Mouse (Mus musculus): ENCODE data around the gene S100a2.

GRCm38 (mm10) chr3:90605736-90606135, 15.7 kb downstream of the S100a2 start:
- TF ChIP-seq CTCF (IDR thresholded peaks at IDR 0.05; ENCODE audit: low read depth, low read length), result no peak
- no peak for TF ChIP-seq POLR2A (IDR thresholded peaks at IDR 0.05; ENCODE audit: extremely low read depth, insufficient read depth, low read length)

Measured in liver, adult 2 months (tissue).